Mouse (Mus musculus) forebrain, embryonic 11.5 days (tissue): ENCODE measurements around the gene Ankrd31. TPM values are rescaled to one million over a fixed set of nuclear protein-coding genes. Genes with fewer than 3 reads are reported as not detected.
A peak's percentile ranks its signal among the peaks of the same experiment; 100 is the strongest.

Experiments
- ATAC-seq: fragments of 200-750 bp; cut with Nextera tagmentation; replicated peaks from 2 replicates; pipeline ENCODE4 v1.8.0; 2017; ENCODE audit warnings: moderate TSS enrichment; ENCODE audit not compliant: low FRiP score
- DNase-seq: peaks from one replicate; pipeline ENCODE4 v3.0.0-alpha.2; 2017; ENCODE audit warnings: low spot score
- H3K27ac ChIP-seq: fragments of 300-500 bp; sonication (generic); 2 replicates; pipeline ENCODE4 v1.5.1; 2014; ENCODE audit warnings: low read depth, low read length
- H3K27me3 ChIP-seq: fragments of 300-500 bp; sonication (generic); 2 replicates; pipeline ENCODE4 v1.6.1; 2014; ENCODE audit warnings: mild to moderate bottlenecking, low read length, mixed read lengths; ENCODE audit not compliant: control insufficient read depth, insufficient read depth
- H3K36me3 ChIP-seq: fragments of 300-500 bp; sonication (generic); 2 replicates; pipeline ENCODE4 v1.6.1; 2014; ENCODE audit warnings: mild to moderate bottlenecking, low read length, moderate library complexity, mixed read lengths; ENCODE audit not compliant: control insufficient read depth, insufficient read depth
- H3K4me1 ChIP-seq: fragments of 300-500 bp; sonication (generic); replicated peaks from 2 replicates; pipeline ENCODE4 v1.6.1; 2014; ENCODE audit warnings: low read length, mixed read lengths; ENCODE audit not compliant: control insufficient read depth, insufficient read depth
- H3K4me2 ChIP-seq: fragments of 300-500 bp; sonication (generic); 2 replicates; pipeline ENCODE4 v1.6.1; 2014; ENCODE audit warnings: low read depth, mild to moderate bottlenecking, low read length, moderate library complexity, mixed read lengths; ENCODE audit not compliant: severe bottlenecking
- H3K4me3 ChIP-seq: fragments of 300-500 bp; sonication (generic); 2 replicates; pipeline ENCODE4 v1.5.1; 2014; ENCODE audit warnings: low read depth, low read length
- H3K9ac ChIP-seq: fragments of 300-500 bp; sonication (generic); 2 replicates; pipeline ENCODE4 v1.6.1; 2014; ENCODE audit warnings: low read length
- H3K9me3 ChIP-seq: fragments of 300-500 bp; sonication (generic); 2 replicates; pipeline ENCODE4 v1.6.1; 2016; ENCODE audit warnings: low read length, mixed read lengths; ENCODE audit not compliant: control insufficient read depth
- WGBS: fragments of 180-500 bp; shearing (Covaris S2); extraction: QIAGEN DNeasy Blood & Tissue Kit; methylation state at CpG from one replicate; pipeline ENCODE4 v1.1.7; 2014; 5-methylcytosine and 5-hydroxymethylcytosine counted together
- polyA plus RNA-seq: library from polyadenylated mRNA; unstranded; fragments of >200 nt; fragmentation: Nextera tagmentation; extraction: Ambion mirVana; gene quantifications from 2 replicates; pipeline ENCODE4 v1.2.1, GENCODE M21; 2014

The Ankrd31 gene
- polyA plus RNA-seq, 1 experiment from 2014 or later, result not detected

DNA sequence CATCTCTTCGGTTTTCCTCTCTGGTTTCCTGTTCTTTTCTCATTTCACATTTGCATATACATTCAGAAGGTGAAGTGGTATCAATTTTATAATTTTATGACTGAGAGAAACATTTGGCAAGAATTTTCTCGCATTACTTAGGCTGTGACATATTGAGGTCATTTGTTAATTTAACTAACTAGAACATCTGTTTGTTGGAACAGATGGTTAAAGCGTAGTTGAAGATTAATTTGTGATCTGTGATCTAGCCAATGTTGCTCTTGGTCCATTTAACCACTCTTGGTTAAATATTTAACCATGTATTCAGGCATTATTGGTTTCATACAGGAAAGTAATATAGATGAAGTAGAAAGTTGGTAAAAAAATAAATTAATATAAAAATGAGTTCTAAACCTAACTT lies 47.2 kb downstream of the Ankrd31 start:
- H3K27ac ChIP-seq, result no peak overlapping the region
- no peak overlapping the region for H3K9ac ChIP-seq
- no peak overlapping the region for H3K4me2 ChIP-seq
- no peak for ATAC-seq
- 88% methylated on average over 3 of the region's 3 CpGs for WGBS
- H3K36me3 ChIP-seq, result no peaks in the 10 kb centered on the region
- no peaks in the 10 kb centered on the region for H3K9me3 ChIP-seq
- H3K4me3 ChIP-seq, result no peak overlapping the region
- no peaks in the 10 kb centered on the region for H3K4me1 ChIP-seq
- no peak for DNase-seq
- no peaks in the 10 kb centered on the region for H3K27me3 ChIP-seq

DNA sequence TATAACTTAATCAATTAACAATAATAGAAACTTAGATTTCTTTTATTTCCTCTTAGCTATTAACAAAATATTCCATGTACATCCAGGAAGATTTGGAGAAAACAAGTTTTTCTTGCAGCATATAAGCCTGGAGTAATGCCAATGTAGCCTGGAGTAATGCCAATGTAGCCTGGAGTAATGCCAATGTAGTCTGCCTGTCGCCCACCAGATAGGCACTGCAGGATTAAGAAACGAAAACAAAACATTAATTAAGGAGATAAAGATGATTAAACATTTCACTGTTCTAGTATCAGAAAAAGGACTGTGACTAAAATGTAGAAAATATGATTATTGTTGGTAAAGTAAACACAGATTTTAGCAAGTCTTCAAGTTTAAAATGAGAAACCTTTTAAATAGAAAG lies 49.4 kb downstream of the Ankrd31 start:
- Histone ChIP-seq H3K9ac (no peak overlapping the region), H3K27me3 (no peaks in the 10 kb centered on the region), H3K4me1 (no peaks in the 10 kb centered on the region), H3K9me3 (no peaks in the 10 kb centered on the region), H3K4me3 (no peak overlapping the region), H3K4me2 (no peak overlapping the region), H3K36me3 (no peaks in the 10 kb centered on the region), H3K27ac (no peak overlapping the region)
- ATAC-seq (no peak), DNase-seq (no peak)
- 75% methylated on average over 2 of the region's 2 CpGs for WGBS

DNA sequence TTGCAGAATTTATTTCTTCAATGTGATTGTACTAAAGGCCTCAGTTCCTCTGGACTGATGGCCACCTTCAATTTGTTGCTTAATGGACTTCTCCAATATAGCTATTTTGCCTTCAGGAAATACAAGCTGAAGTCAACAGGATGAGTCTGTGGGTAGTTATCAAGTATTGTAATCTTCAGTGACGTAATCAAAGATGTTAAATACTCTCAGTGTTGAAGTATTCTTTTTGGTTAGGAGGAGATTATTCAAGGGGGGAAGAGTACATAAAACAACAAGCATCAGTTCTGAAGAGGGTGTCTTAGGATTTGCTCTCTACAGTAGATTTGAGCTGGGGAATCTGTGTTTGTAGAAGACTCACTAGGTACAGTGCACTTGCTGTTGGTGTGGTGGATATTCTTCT lies 101.7 kb downstream of the Ankrd31 start:
- Histone ChIP-seq H3K36me3 (no peaks in the 10 kb centered on the region), H3K9ac (no peak overlapping the region), H3K9me3 (no peaks in the 10 kb centered on the region), H3K4me2 (no peak overlapping the region), H3K4me1 (no peaks in the 10 kb centered on the region), H3K27me3 (no peaks in the 10 kb centered on the region), H3K4me3 (no peak overlapping the region), H3K27ac (no peak overlapping the region)
- 84% methylated on average over 1 of the region's 1 CpGs for WGBS
- DNase-seq, result no peak
- ATAC-seq, result no peak

DNA sequence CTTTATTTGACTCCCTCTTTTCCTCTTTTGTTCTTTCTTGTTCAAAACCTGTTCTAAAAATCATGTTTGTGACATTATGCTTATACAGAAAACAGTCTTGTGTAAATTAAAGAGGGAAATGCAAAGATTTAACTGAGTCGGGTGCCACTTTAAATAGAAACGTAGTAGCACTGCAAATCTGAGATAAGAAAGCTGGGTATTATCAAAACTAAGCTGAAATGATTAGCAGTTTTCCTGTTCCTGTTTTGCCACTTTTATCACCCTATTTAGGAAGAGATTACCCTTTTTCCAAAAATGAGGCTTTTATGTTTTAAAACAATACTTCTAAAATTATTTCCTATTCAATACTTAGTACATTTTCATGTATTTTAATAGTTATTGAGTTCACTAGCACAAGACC lies 104.1 kb downstream of the Ankrd31 start:
- H3K9ac ChIP-seq, result no peak overlapping the region
- DNase-seq (no peak), ATAC-seq (no peak)
- H3K4me3 ChIP-seq, result no peak overlapping the region
- H3K4me1 ChIP-seq, result no peaks in the 10 kb centered on the region
- H3K36me3 ChIP-seq, result no peaks in the 10 kb centered on the region
- no peaks in the 10 kb centered on the region for H3K9me3 ChIP-seq
- WGBS, result 74% methylated on average over 2 of the region's 2 CpGs
- no peak overlapping the region for H3K4me2 ChIP-seq
- H3K27me3 ChIP-seq, result no peaks in the 10 kb centered on the region
- H3K27ac ChIP-seq, result no peak overlapping the region

DNA sequence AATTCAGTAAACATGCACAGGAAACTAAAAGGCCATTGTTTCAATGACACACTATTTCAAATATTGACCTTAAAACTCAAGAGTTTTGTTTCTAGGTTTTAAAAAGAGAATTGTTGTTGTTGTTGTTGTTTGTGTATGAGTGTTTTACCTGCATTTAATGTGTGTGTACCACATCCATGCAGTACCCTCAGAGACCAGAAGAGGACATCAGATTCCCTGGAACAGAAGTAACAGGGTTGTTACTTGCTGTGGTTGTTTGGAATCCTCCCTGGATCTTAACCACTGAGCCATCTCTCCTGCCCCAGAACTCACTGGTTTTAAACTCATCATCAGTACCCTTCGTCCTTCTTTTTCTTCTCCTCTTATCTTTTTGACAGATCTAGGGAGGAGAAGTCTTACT lies 105.2 kb downstream of the Ankrd31 start:
- Histone ChIP-seq H3K4me3 (no peak overlapping the region), H3K27me3 (no peaks in the 10 kb centered on the region), H3K4me2 (no peak overlapping the region), H3K9ac (no peak overlapping the region), H3K9me3 (no peaks in the 10 kb centered on the region), H3K27ac (no peak overlapping the region), H3K36me3 (no peaks in the 10 kb centered on the region), H3K4me1 (no peaks in the 10 kb centered on the region)
- DNase-seq (no peak), ATAC-seq (no peak)
- WGBS, result 61% methylated on average over 1 of the region's 1 CpGs

DNA sequence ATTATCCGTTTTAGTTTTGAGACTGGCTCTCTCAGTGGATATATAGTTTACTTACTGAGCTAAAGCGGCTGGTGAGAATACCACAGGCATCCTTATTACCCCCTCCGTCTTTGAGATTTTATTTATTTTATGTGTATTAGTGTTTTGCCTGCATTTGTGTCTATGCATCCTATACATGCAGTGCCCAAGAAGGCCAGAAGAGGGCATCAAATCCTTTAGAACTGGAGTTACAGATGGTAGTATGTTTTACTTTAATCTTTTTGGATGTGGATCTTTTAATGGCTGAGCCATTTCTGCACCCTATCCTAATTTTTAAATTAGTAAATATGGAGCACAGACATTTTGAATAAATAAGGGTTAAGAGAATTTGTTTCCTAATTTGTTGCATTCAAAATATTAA lies 107.1 kb downstream of the Ankrd31 start:
- no peaks in the 10 kb centered on the region for H3K4me1 ChIP-seq
- 25% methylated on average over 3 of the region's 3 CpGs for whole genome bisulfite sequencing
- ATAC-seq, result no peak

DNA sequence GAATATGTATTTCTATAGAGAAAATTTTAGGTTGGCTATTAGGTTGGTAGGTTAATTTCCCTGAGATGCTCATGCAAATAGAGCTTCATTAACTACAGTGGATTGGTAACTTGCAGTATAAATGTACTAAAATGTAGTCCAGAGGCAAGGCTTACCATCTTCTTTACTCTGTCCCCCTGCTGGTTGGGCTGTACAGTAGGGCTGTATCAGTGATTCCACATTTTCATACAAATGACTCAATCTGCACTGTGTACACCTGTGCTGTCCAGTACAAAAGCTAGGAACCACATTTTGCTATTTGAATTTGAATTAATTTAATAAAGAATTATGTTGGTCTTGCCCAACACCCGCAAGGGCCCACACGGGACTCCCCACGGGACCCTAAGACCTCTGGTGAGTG lies 111.1 kb downstream of the Ankrd31 start:
- H3K27ac ChIP-seq, result no peak overlapping the region
- no peaks in the 10 kb centered on the region for H3K9me3 ChIP-seq
- DNase-seq, result no peak
- no peak for ATAC-seq
- no peak overlapping the region for H3K9ac ChIP-seq
- no peaks in the 10 kb centered on the region for H3K4me1 ChIP-seq
- H3K4me2 ChIP-seq, result no peak overlapping the region
- 94% methylated on average over 3 of the region's 3 CpGs for WGBS
- no peaks in the 10 kb centered on the region for H3K36me3 ChIP-seq
- no peaks in the 10 kb centered on the region for H3K27me3 ChIP-seq
- H3K4me3 ChIP-seq, result no peak overlapping the region

More for the DNA sequence above, 107.1 kb downstream of the Ankrd31 start:
- H3K9me3 ChIP-seq, result no peaks in the 10 kb centered on the region
- H3K4me3 ChIP-seq, result no peak overlapping the region
- H3K27me3 ChIP-seq, result no peaks in the 10 kb centered on the region
- H3K9ac ChIP-seq, result no peak overlapping the region
- peak; percentile 75 for DNase-seq
- H3K36me3 ChIP-seq, result no peaks in the 10 kb centered on the region
- no peak overlapping the region for H3K27ac ChIP-seq
- no peak overlapping the region for H3K4me2 ChIP-seq

DNA sequence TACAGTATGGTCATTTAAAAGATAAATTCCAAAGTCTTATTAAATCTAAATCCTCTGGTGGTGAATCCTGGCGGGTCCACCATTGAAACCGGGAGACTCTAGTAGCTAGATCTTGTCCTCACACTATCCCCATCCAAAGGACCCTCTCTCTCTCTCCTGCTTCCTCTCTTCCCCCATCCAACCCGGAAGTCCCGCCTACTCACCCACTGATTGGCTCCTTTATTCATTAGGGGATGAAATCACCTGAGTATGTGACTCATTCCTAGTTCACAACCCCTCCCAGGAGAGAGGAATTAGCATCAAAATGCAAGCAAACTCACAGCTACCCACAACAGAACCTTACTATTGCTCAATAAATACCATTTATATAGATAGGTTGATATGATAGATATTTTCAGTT lies 122.7 kb downstream of the Ankrd31 start:
- DNase-seq (no peak), ATAC-seq (no peak)
- 85% methylated on average over 4 of the region's 4 CpGs for WGBS
- Histone ChIP-seq H3K9ac (no peak overlapping the region), H3K4me1 (no peaks in the 10 kb centered on the region), H3K36me3 (no peaks in the 10 kb centered on the region), H3K4me3 (no peak overlapping the region), H3K4me2 (no peak overlapping the region), H3K9me3 (no peaks in the 10 kb centered on the region), H3K27me3 (no peaks in the 10 kb centered on the region), H3K27ac (no peak overlapping the region)

DNA sequence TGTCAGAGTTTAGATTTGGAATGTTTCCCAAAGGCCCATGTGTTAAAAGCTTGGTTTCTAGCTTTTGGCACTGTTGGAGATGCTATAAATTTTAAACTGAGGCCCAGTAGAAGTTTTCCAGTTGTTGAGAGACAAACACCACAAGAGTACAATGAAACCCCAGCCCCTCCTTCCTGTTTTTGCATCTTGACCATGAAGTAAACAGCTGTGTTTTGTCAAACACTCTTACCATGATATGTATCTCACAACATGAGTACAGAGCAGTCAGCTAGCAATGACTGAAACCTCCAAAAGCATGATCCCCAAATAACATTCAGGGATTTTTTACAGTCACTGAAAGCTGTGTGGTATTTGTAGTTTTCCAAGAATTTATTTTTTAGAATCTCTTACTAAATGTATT lies 126.0 kb downstream of the Ankrd31 start:
- H3K4me3 ChIP-seq, result no peak overlapping the region
- H3K27me3 ChIP-seq, result no peaks in the 10 kb centered on the region
- no peak overlapping the region for H3K4me2 ChIP-seq
- ATAC-seq (no peak), DNase-seq (no peak)
- H3K27ac ChIP-seq, result no peak overlapping the region
- no peak overlapping the region for H3K9ac ChIP-seq
- no peaks in the 10 kb centered on the region for H3K4me1 ChIP-seq
- no peaks in the 10 kb centered on the region for H3K9me3 ChIP-seq
- no peaks in the 10 kb centered on the region for H3K36me3 ChIP-seq
